Comparison of ENCODE assay signal across 1 mouse cellular context in the genomic region with DNA sequence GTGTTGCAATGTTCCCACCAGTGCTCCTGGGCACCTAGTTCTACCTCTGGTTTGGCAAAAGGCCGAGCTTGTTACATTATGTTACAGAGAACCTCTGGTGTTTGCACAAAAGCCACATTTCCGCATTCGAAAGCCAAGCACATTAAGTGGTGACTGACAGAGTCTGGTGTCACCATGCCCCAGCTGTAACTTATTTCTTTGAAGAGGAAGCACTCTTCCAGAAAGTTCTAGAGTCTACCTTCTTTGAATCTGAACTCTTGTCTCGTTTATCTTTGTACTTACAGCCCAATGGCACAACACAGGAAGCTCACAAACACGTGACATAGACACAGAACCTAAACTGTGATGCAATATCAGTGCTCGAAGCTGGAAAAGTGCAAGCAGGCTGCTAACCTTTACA.
TF ChIP-seq lines count a peak whose summit lies in the region.

No protein-coding gene starts in this region.

TF ChIP-seq in MEL, 35 proteins besides CTCF, POLR2A, EP300 and RAD21 (continued from another document):
- TF ChIP-seq ZC3H11A (IDR thresholded peaks at IDR 0.05; ENCODE audit: low read depth, low read length) (no peak), MAZ (IDR thresholded peaks at IDR 0.05; ENCODE audit: low read depth, low read length) (no peak), POLR2AphosphoS2 (IDR thresholded peaks at IDR 0.05; ENCODE audit: low read length) (no peak), GABPA (IDR thresholded peaks at IDR 0.05; ENCODE audit: low read depth, low read length) (no peak)
